Mouse (Mus musculus) gonadal fat pad, adult 2 months (tissue): ENCODE measurements at regions not wholly inside any gene's neighbourhood (a gene's known extent, or its start where the extent isn't known, plus 50 kb on each side); places are given as distances from the start of the nearest gene placed in this dataset.

Source experiments
- DNase-seq: peaks from one replicate; pipeline ENCODE4 v3.0.0-alpha.2; 2012; ENCODE audit warnings: low read depth

- no peak for DNase-seq
Observed at GRCm38 (mm10) chr6:101593782-101594641, 216.3 kb upstream of the Pdzrn3 start.

GRCm38 (mm10) chr6:101585871-101586270, 208.2 kb upstream of the Pdzrn3 start:
- DNase-seq, result no peak

DNA sequence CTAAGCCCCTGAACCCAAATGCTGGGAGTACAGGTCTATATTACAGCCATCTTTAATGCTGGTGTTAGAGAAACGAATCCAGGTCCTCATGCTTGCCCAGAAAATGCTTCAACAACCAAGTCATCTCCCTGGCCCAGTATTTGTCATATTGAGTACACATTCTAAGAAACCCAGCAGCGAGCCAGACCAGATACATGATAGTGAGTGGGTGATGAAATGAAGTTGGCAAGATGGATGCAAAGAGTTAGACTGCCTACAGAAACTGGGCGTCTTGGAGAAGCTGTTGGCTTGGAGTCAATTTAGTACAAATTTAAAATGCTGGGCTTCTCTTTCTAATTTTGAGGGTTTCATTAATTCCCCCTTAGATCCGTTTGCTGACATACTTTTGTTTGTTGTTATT, 203.1 kb upstream of the Pdzrn3 start:
- DNase-seq, result no peak

DNA sequence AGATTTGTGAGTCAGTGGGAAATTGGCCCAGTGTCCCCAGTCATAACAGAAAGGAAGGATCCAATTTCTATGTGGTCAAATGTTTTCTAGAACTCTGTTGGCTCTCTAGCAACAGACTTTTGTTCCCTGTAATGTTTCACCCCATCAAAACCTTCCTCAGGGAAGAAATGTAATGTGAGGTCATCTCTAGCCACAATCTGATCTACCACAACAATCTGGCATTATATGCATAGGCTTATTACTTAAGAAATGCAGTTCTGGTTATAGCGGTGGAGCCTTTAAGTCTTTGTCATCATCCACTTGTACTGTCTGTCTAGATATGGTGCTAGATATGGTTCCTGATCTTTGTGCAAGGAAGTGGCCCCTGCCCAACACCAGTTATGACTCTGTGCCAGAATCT, 178.4 kb upstream of the Pdzrn3 start:
- DNase-seq, result peak; percentile 44

- DNase-seq, result no peak
Observed at GRCm38 (mm10) chr6:101554965-101555604, 177.4 kb upstream of the Pdzrn3 start.

DNA sequence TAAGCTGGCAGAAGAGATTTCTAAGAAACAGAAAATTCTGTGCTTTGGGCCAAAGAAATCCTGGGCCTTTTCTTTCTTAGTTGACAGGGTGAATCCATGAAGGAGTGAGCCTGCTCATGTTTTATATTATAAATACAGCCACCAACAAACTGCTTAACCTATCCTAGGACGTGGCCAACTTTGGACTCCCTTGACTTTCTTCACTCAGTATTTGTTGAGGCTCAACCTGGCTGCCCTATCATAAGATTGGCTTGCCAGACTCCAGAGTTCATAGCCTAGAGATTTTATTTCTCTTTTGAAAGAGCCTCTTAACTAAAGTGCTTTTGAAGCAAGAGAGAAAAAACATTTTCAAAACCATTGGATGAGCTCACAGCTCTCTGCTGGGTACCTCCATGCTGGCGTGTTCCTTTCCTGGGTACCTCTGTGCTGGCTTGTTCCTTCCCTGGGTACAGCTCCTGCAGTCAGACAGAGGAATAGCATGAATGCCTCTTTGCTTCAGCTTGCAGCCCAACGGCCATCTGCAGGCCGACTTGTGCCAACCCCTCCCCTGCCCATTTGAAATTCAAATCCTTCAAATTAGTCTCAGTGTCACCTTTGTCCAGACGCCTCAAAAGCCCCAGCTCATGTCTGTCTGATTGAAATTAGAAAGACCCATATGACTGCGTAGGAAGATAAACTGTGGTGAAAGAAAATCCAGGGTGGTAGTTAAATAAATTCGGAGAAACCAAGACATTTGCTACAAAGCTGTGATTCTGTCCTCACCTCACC, 173.0 kb upstream of the Pdzrn3 start:
- no peak for DNase-seq

- no peak for DNase-seq
Observed at GRCm38 (mm10) chr6:101537581-101537980, 159.9 kb upstream of the Pdzrn3 start.

DNA sequence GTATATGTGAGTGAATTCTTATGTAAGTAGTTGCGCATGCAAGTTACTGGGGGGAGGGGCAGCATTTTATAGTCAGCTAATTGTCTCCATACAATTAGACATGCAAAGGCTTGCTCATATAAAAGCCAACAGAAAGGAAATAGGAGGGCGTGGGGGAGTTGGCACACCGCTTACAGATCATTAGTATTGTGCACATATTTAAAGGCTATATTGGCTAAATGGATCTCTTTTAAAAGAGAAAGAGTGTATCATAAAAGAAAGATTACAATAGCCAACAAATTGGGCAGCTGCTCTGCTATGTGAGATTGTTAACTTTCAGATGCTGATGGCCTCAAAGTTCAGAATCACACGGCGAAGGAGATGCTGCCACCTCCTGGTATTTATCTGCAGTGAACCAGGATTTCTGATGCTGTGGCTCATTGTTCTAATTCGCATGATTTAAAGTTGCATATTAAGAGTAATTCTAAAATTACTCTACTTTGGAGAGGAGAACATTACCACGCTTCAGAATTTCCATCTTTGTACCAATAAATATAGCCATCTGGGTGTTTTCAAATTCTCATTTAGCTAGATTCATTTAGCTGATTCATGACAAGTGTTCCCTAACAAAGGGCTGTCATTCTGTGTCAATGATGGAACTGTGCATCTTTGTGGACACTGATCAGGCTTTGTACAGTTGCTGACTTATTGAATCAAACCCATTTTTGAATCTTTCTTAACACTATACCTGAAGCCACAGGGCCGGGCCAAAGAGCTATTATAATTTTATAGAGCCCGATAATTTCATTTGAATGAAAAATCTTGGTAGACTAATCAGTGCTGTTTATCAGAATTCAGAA, 156.7 kb upstream of the Pdzrn3 start:
- no peak for DNase-seq

GRCm38 (mm10) chr6:101532436-101532835, 154.7 kb upstream of the Pdzrn3 start:
- no peak for DNase-seq

- DNase-seq, result no peak
Observed at GRCm38 (mm10) chr6:101531914-101532313, 154.2 kb upstream of the Pdzrn3 start.

DNA sequence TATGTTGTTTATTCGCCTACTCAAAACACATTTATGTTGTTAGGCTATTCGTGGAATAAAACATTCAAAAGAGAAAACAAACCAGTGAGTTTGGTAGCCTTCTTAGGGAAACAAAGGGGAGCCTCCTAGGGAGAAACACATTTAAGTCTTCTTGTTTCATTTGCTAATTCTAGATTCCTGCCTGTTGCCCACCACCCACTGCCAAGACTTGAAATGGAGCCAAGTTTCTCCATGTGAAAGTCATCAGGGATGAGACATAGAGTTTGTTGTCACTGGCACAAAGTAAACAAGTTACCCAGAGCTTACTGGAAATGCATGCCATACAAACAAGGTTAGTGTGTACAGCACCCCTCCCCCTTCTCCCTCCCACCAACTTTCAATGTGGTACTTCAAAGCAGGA, 147.4 kb upstream of the Pdzrn3 start:
- DNase-seq, result no peak

DNA sequence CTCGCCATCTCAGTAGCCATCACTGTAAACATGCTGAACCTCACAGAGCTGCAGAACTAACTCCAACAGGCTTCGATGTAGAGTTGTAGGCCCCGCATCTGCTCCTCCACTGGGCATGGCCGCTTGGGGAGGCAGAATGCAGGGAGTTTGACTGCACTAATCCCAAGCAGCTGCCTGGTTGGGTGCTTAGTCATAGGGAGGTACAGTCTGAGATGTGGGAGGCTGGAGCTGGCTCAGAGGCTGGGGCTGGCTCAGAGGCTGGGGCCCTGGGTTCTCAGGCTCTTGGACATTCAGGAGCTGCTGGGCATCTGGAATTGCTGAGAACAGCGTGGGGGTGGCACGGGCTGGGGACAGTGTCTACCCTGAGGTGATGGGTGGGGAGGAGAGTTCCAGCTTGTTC, 143.6 kb upstream of the Pdzrn3 start:
- no peak for DNase-seq

DNA sequence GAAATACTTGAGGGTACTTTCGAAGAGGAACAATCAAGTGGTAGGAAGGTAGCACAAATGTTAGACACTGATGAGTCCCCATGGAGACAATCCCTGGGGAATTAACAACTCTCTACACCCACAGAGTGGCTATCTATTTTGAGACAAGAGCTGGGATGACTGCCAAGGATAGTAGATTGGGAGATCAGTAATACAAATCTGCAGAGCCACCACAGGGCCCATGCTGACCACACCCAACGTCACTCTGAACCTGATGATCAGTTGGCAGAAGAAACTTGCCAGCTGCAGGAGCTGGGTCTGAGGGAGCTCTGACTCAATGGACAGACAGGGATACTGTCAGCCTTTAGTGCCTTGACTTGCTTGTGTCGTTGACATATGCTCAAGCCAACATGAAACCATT, 143.1 kb upstream of the Pdzrn3 start:
- no peak for DNase-seq

DNA sequence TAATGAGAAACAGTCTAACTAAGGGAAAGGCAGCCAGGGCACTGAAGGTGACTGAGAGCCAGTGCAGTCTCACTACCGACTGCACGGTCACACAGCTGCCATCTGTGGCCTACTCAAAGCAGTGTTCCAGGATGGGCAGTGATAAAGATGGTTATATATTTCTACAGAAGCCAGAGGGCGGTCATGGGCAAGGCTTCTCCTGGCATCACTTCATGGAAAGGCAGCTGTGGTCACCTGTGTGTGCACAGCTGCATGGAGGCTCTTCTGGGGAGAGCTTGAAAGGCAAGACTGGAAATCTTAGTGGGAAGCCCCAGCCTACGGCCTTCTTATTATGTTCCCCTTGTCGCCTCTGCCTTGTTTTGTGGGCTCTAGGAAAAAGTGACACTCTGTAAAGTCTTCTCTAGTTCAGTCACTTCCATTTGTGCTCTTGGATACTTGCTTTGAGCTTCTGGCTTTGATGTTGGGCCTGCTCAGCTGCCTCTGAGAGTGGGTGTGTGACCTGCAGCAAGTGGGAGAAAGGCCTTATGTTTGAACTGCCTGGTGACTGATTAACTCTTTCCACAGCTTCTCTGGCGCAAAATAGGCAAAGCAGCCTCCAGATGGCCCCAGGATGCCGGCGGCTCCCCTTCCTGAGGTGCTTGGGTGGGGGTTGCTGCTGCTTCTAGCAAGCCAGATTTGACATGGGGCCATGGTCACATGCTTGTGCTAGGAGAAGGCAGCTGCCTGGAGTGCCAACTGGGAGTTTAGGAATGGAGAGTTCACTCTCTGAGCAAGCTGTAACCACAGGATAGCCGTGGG, 141.4 kb upstream of the Pdzrn3 start:
- DNase-seq, result no peak

DNA sequence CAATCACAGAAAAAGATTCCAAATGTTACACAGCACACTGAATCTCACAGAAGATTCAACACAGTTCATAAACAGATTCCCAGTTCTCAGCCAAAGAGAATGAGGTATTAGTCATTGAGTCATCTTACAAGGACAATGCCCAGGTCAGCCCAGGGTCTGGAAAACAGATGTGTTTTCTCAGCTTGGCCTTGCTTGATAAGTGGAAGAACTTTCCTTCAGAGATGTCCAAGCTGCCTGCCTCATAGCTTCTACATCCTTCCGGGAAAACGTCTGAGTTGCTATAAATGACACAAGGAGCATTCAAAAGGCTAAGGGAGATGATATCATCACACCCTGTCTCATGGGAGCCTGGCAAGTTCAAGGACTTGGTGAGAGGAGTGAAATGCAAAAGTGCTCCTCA, 139.9 kb upstream of the Pdzrn3 start:
- DNase-seq, result no peak

DNA sequence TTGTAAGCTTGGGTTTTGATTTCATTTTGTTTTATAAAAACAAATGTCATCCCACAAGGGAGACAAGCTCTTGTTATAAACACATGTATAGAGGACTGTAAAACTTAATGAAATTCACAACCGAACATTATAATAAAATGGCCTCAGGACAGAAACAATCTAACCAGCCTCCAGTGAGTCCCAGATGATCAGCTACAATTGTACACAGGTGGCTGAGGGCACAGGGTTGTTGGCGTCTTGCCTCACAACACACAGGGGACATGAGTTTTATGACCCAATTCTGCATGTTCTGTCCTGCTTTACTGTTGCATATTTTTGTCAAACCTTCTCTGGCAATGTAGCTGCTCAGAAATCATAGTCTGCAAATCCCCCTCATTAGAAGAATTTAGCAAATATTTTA, 136.0 kb upstream of the Pdzrn3 start:
- DNase-seq, result no peak

GRCm38 (mm10) chr6:101502149-101502548, 124.5 kb upstream of the Pdzrn3 start:
- DNase-seq, result no peak

GRCm38 (mm10) chr6:101501716-101502115, 124.0 kb upstream of the Pdzrn3 start:
- DNase-seq, result no peak

DNA sequence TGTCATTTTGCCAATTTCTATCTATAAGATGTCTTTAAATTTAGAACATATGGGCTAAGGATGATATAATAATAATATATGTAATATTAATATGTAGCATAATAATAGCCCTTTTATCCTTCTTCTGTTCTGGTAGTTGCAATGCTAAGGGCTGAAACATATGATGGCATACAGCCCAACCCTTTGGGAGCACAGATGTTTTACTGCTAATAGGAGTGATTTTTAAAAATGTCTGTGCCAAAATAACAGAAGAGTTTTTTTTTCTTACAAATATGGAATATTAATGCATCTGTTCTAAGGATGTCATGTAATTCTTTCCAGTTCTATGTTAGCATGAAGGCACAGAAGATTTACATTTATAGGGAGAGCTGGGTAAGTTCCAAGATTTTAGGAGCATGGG, 122.5 kb upstream of the Pdzrn3 start:
- DNase-seq, result no peak

DNA sequence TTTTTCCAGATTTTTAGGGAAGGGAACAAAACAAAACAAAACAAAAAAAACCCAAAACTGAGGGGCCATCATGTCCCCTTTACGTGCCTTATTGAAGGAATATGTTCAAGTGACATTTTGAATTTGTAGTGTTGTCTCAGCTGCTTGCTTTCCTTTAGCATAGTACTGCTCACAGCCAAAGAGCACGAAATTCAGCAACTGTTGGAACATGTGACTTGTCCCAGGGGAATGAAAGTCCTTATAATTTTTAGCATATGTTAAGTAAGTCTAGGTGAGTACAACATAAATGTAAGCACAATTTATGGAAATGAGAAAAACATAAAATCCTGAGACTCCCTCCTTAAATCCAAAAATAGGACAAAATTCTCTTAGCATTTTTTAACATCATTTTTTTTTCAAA, 110.8 kb upstream of the Pdzrn3 start:
- no peak for DNase-seq
